Mouse (Mus musculus) gastrocnemius, postnatal 25 days (tissue): ENCODE measurements around the gene Fbxl20. TPM values are rescaled to one million over a fixed set of nuclear protein-coding genes. Genes with fewer than 3 reads are reported as not detected.
"Not testable (repeated sequence)": the region's sequence is repeated elsewhere in the genome, so short reads cannot be mapped to it uniquely, and the experiment has no call there.

ENCODE experiments used
- DNase-seq: peaks from one replicate; pipeline ENCODE4 v3.0.0; 2022
- long read RNA-seq, 2 experiments: library from polyadenylated mRNA; stranded (forward); transcript quantifications; one replicate each; pipeline ENCODE4 v2.0.0; 2021
- total RNA-seq, 2 experiments: library from RNA; stranded (reverse); gene quantifications; 1 replicate in 1 of 2; 2 replicates in 1 of 2; pipeline ENCODE4 v1.2.3; 2021

Fbxl20 gene
- 10 to 100 TPM; 10.3 to 11.1 TPM for total RNA-seq
- long read RNA-seq, experiment 1, full-length matches to known transcripts, result 3 of 8 reads
- long read RNA-seq, experiment 1, partial matches to known transcripts, result 1 of 8 reads
- long read RNA-seq, experiment 1, other reads (novel, unspliced or antisense), result 4 of 8 reads
- long read RNA-seq, experiment 2, full-length matches to known transcripts, result 4 of 9 reads
- long read RNA-seq, experiment 2, partial matches to known transcripts, result 1 of 9 reads
- long read RNA-seq, experiment 2, other reads (novel, unspliced or antisense), result 4 of 9 reads

GRCm38 (mm10) chr11:98149786-98150624, at the start of gene Fbxl20:
Gene Fbxl20 (minus strand): TSS chr11:98150403.
- peak; percentile 93 for DNase-seq

- DNase-seq, result peak; percentile 90
Observed at GRCm38 (mm10) chr11:98192901-98193805, 43.0 kb upstream of the Fbxl20 start, which contains the start of gene Med1. Gene Med1 (minus strand): TSS chr11:98193293.

- DNase-seq, result no peak
Observed at GRCm38 (mm10) chr11:98190820-98191219, 40.6 kb upstream of the Fbxl20 start.

- DNase-seq, result no peak
Observed at GRCm38 (mm10) chr11:98187640-98188395, 37.6 kb upstream of the Fbxl20 start.

- DNase-seq, result not testable (repeated sequence)
Observed at GRCm38 (mm10) chr11:98182149-98182548, 31.9 kb upstream of the Fbxl20 start.

GRCm38 (mm10) chr11:98168400-98168799, 18.2 kb upstream of the Fbxl20 start:
- DNase-seq, result no peak

GRCm38 (mm10) chr11:98155094-98155493, 4.9 kb upstream of the Fbxl20 start:
- no peak for DNase-seq

- DNase-seq, result no peak
Observed at GRCm38 (mm10) chr11:98150625-98151156, 488 bp upstream of the Fbxl20 start.

- peak; percentile 93 for DNase-seq
Observed at GRCm38 (mm10) chr11:98149304-98149750, 876 bp downstream of the Fbxl20 start.

- DNase-seq, result peak; percentile 56
Observed at GRCm38 (mm10) chr11:98148551-98149301, 1.5 kb downstream of the Fbxl20 start.

GRCm38 (mm10) chr11:98145856-98146255, 4.3 kb downstream of the Fbxl20 start:
- no peak for DNase-seq

GRCm38 (mm10) chr11:98142545-98142944, 7.7 kb downstream of the Fbxl20 start:
- DNase-seq, result no peak

- no peak for DNase-seq
Observed at GRCm38 (mm10) chr11:98138894-98139293, 11.3 kb downstream of the Fbxl20 start.

GRCm38 (mm10) chr11:98137836-98138235, 12.4 kb downstream of the Fbxl20 start:
- DNase-seq, result no peak

GRCm38 (mm10) chr11:98134951-98135350, 15.3 kb downstream of the Fbxl20 start:
- DNase-seq, result no peak

- no peak for DNase-seq
Observed at GRCm38 (mm10) chr11:98123424-98123823, 26.8 kb downstream of the Fbxl20 start.

GRCm38 (mm10) chr11:98114363-98114762, 35.8 kb downstream of the Fbxl20 start:
- no peak for DNase-seq

GRCm38 (mm10) chr11:98113504-98113903, 36.7 kb downstream of the Fbxl20 start:
- DNase-seq, result no peak

GRCm38 (mm10) chr11:98109706-98110105, 40.5 kb downstream of the Fbxl20 start:
- DNase-seq, result no peak

GRCm38 (mm10) chr11:98101332-98101731, 48.9 kb downstream of the Fbxl20 start:
- DNase-seq, result no peak
